Mouse (Mus musculus) heart, postnatal 36 days (tissue): Measurements from ENCODE around the gene Rft1. TPM values are rescaled to one million over a fixed set of nuclear protein-coding genes. Genes with fewer than 3 reads are reported as not detected.
A peak's percentile ranks its signal among the peaks of the same experiment; 100 is the strongest.

ENCODE experiments used
- DNase-seq, 2 experiments: peaks; one replicate each; pipeline ENCODE4 v3.0.0; 2021 to 2022
- intact Hi-C: fragments of 180-260 bp; cut with DNase I; formaldehyde crosslinking; loops from one replicate; pipeline ENCODE4 v1.15.1; 2025
- total RNA-seq, 2 experiments: library from RNA; stranded (reverse); gene quantifications; 2 replicates each; pipeline ENCODE4 v1.2.3; 2021

Rft1 gene
- total RNA-seq, 2 experiments from 2014 or later: 6.8 to 7.4 TPM

DNA sequence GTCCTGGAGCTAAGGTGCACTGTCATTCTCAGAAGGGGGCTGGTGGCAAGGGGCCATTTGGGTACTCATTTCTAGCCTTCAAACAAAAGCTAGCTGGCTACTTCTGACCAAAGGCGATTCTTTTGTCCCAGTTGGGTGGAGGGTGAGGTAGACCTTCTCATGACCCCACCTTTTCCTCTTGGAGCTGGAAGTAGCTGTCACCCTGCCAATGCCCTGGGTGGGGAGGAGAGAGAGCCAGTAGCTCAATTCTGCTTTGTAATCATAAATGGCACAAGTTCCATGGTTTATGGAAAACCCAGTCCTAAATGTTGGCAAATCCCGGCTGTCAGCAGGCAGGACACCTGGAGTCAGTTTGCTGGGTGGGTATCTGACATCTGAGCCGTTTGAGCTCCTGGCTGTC, 11.9 kb downstream of the Rft1 start:
- DNase-seq: peak; percentile 32 to 39
- intact Hi-C loops: loop anchor here (10.0 kb wide), 1 partner anchor 181 kb away; no protein-coding TSS in a partner anchor

GRCm38 (mm10) chr14:30666604-30667003, 12.4 kb downstream of the Rft1 start:
- DNase-seq: no peak
- intact Hi-C loops: loop anchor here (10.0 kb wide), 1 partner anchor 182 kb away; no protein-coding TSS in a partner anchor

- intact Hi-C loops: loop anchor here (10.0 kb wide), 1 partner anchor 535 kb away; no protein-coding TSS in a partner anchor
- no peak for DNase-seq
These were observed 16.0 kb downstream of the Rft1 start for GRCm38 (mm10) chr14:30670161-30670560.

- intact Hi-C loops: loop anchor here (10.0 kb wide), 1 partner anchor 537 kb away; no protein-coding TSS in a partner anchor
These were observed 17.2 kb downstream of the Rft1 start for GRCm38 (mm10) chr14:30671095-30671985.

DNA sequence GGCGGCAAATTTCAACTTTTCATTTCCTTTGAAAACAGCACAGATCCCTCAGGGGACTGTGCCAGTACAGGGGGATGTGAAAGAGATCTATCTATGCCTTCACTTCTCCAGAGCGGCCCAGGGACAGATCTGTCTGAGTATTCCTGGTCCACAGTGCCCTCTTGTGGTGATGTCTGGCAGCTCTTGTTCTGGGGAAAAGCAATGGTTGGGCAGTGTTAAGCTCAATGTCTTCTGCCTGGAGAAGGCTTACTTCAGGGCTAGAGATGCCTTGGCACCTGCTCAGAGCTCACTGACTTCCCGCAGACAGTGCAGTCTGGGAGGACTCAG, 17.8 kb downstream of the Rft1 start:
- intact Hi-C loops: loop anchor here (1.0 to 10.0 kb wide), 2 partner anchors 81 to 537 kb away; no protein-coding TSS in a partner anchor
- DNase-seq: peak; percentile 88 to 93

More at GRCm38 (mm10) chr14:30671095-30671985, 17.2 kb downstream of the Rft1 start:
- DNase-seq: peak in 1 of 2 experiments; percentile 11

- intact Hi-C loops: loop anchor here (10.0 kb wide), 1 partner anchor 540 kb away; no protein-coding TSS in a partner anchor
- DNase-seq: no peak
These were observed 20.8 kb downstream of the Rft1 start for GRCm38 (mm10) chr14:30674947-30675346.

GRCm38 (mm10) chr14:30682131-30682530, 28.0 kb downstream of the Rft1 start:
- intact Hi-C loops: no loop called here
- DNase-seq: no peak

DNA sequence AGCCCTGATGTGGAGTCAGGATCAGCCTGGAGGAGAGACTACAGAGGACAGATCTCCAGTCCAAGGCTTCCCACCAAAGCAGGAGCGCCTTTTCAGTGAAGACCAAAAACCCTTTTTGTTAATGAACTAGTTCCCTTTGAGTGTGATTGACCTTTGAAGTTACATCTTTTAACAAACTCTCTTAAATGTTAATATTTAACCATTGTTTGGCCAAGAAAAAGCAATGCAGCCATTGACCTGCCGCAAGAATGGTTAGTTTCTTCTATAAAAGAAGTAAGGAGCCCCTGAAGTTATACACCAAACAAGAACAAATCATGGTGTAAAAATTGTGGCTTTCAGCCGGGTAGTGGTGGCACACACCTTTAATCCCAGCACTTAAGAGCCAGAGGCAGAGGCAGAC, 36.5 kb downstream of the Rft1 start:
- intact Hi-C loops: no loop called here
- DNase-seq: no peak

DNA sequence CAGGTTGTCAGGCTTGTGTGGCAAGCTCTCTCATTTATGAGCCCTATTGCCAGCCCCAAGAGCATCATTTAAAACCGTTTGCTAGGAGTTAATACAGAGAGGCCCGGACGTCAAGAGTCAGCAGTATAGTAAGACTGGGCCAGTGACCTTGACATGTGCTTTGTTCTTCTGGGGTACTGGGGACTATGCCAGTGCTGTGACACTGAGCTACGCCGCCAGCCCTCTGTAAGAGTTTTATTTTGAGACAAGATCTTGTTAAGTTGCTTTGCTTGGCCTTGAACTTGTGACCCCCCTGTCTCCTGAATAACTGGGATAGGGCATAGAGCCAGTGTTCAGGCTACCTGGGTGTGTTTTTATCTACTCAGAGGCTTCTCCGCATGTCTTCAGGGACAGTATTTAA, 38.3 kb downstream of the Rft1 start:
- DNase-seq: no peak

GRCm38 (mm10) chr14:30694786-30695185, 40.6 kb downstream of the Rft1 start:
- intact Hi-C loops: loop anchor here (5.0 kb wide), 3 partner anchors 128 to 188 kb away; no protein-coding TSS in a partner anchor

More for the DNA sequence above, 38.3 kb downstream of the Rft1 start:
- intact Hi-C loops: no loop called here

GRCm38 (mm10) chr14:30695609-30696008, 41.4 kb downstream of the Rft1 start:
- intact Hi-C loops: loop anchor here (5.0 kb wide), 3 partner anchors 127 to 187 kb away; no protein-coding TSS in a partner anchor

More at GRCm38 (mm10) chr14:30694786-30695185, 40.6 kb downstream of the Rft1 start:
- no peak for DNase-seq

GRCm38 (mm10) chr14:30697407-30698052, 43.4 kb downstream of the Rft1 start:
- intact Hi-C loops: loop anchor here (5.0 kb wide), 3 partner anchors 125 to 185 kb away; no protein-coding TSS in a partner anchor
- no peak for DNase-seq

More at GRCm38 (mm10) chr14:30695609-30696008, 41.4 kb downstream of the Rft1 start:
- DNase-seq: peak; percentile 72 to 75

GRCm38 (mm10) chr14:30699656-30700055, 45.5 kb downstream of the Rft1 start:
- intact Hi-C loops: loop anchor here (5.0 kb wide), 3 partner anchors 123 to 183 kb away; no protein-coding TSS in a partner anchor
- DNase-seq: peak; percentile 24 to 57

DNA sequence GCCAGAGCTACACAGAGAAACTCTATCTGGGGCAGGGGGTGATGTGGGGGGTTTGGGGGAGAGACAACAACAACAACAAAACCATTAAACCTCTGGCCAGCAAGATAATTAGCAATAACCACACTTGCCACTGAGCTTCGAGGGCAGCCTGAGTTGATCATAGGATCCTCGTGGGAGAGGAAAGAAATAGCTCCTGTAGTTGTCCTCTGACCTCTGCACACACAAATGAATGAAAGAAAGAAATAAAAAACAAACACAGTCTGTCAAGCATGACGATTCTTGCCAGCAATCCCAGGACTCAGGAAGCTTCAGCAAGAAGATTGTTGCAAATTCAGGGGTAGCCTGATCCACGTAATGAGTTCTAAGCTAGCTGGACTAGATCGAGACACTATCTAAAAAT, 48.4 kb downstream of the Rft1 start:
- intact Hi-C loops: no loop called here
- DNase-seq: no peak

DNA sequence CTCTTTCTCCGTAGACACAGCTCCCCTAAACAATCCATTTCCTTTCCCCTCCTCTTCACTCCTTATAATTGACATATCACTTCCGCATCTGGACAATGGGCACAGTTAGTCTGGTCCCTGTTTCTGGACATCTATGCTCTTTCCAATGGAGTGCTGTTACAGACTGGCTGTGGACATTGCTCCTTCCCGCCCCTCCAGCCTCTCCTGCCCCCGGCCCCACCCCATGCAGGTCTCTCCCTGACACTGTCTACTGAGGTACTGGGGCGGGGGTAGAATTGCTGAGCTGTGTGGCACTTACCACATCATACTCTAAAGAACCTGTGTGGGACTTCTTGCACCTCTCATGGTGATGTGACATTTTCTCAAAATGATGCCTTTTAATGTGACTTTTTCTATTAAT, 48.9 kb downstream of the Rft1 start:
- DNase-seq: no peak
- intact Hi-C loops: no loop called here

DNA sequence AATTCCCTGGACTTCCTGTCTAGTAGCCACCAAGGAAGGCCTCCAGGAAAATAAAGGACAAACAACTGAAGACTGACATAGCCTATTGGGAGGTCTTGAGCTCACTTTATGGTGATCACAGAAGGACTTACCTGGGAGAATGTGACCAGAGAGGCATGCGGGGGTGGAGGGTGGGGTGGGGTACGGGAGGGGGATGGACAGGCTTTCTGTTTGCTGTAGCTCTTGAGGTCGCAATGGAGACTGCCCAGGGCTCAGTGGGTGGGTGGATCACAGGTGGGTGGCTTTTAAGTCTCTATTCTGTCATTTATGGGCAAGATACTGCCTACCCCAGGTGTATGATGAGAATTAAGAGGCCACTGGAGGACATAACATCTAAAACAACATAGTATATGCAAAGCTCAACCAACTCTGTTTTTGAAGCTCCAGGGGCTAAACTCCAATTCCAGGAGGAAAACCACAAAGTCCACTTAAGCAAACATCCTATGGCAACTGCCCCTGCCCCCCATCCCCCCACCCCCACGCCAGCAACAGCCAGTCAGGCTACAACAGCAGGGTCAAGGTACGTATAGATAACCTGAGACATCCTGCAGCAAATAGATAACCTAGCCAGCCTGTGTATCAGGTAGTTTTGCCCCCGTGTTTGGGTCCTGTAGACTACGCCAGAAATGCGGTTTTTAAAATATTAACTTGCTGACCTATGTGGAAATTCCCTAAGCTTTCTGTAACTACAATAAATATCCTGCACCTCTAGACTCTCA, 50.1 kb downstream of the Rft1 start:
- intact Hi-C loops: no loop called here

DNA sequence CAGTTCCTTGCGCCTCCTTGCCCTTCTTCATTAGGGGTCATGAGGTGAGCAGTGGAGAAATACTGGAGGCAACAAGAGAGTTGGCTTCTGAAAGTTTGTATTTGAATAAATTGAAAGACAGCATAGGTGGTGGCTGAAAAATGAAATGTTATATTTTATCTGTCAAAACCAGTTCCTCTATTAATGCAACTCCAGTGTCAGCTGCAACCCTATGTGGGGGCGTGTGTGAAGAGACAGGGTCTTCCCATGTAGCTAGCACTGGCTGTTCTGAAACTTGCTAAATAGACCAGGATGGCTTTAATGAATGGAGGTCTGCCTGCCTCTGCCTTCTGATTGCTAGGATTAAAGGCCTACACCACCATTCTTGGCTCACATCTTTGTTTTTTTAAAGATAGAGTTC, 57.7 kb downstream of the Rft1 start:
- intact Hi-C loops: no loop called here
- no peak for DNase-seq

More for the DNA sequence above, 50.1 kb downstream of the Rft1 start:
- no peak for DNase-seq

DNA sequence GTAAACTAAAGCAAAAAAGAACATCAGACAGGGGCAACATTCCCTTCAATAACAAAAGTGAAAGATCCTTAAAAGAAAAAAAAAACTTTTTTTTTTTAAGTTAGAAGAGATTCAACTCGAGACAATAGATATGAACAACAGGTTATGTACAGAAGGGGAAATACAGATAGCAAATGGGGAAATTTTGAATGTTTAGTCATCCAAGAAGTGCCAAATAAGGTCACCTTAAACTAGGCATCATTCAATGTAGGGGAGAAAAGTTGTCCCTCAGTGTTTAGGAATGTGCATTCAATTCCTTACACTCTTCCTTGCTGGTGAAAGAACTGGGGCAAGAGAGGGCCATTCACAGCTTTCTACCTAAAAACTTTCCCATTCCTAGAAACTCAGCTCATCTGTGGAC, 59.6 kb downstream of the Rft1 start:
- intact Hi-C loops: no loop called here

DNA sequence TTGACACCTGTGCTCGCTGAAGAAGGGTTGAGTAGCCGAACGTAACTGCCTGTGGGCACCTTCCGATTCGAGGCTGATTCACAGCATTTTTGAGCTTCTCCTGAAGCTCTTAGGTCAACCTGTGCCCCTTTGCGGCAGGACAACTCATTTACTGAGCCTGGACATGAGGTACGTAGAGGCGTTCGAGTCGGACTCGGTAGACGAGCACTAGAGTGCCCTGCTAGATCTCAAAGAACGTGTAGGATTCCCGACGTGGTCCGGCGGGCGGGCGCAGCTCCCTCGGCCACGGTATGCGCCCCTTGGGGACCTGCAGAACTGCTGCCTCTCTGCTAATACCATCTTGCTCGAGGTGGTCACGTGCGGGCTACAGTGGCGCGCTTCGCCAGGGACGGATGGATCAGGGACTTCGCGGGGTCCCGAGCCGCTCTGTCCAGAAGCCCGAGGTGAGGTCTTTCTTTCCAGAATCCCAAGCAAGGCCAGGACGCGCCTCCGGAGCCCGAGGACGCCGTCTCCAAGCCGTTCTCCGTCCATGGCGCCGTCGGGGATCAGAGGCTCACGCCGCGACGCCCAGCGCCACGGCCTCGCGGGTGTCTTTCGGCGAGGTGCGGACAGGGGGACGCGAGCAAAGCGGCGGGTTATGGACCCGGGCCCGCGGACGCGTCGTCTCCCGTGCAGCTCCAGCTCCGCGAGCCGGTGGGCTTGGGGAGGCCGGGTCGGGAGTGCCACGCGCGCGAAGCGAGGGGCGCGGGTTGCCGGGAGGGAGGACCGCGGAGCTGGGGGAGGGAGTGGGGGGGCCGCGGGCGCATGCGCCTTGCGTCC, 60.8 kb downstream of the Rft1 start, which contains the start of gene Sfmbt1:
Gene Sfmbt1, plus strand, starts transcription at position 51 of the 819 bp plus-strand sequence.
- intact Hi-C loops: loop anchor here (5.0 kb wide), 3 partner anchors 77 to 152 kb away; partner anchors contain the start of gene Tmem110
- DNase-seq: no peak

More for the DNA sequence above, 59.6 kb downstream of the Rft1 start:
- DNase-seq: no peak
